Mouse (Mus musculus): ENCODE data around the gene Arxes1. TPM values are rescaled to one million over a fixed set of nuclear protein-coding genes. Genes with fewer than 3 reads are reported as not detected.
"Not testable (repeated sequence)": the region's sequence is repeated elsewhere in the genome, so short reads cannot be mapped to it uniquely, and the experiment has no call there.

Arxes1 gene
- 1 to 10 TPM in 1 of 2 experiments, under 1 TPM in 1; 0.33 to 1.0 TPM for total RNA-seq (2021)
- long read RNA-seq, experiment 1, result 0 reads
- long read RNA-seq, experiment 2, result 0 reads

DNA sequence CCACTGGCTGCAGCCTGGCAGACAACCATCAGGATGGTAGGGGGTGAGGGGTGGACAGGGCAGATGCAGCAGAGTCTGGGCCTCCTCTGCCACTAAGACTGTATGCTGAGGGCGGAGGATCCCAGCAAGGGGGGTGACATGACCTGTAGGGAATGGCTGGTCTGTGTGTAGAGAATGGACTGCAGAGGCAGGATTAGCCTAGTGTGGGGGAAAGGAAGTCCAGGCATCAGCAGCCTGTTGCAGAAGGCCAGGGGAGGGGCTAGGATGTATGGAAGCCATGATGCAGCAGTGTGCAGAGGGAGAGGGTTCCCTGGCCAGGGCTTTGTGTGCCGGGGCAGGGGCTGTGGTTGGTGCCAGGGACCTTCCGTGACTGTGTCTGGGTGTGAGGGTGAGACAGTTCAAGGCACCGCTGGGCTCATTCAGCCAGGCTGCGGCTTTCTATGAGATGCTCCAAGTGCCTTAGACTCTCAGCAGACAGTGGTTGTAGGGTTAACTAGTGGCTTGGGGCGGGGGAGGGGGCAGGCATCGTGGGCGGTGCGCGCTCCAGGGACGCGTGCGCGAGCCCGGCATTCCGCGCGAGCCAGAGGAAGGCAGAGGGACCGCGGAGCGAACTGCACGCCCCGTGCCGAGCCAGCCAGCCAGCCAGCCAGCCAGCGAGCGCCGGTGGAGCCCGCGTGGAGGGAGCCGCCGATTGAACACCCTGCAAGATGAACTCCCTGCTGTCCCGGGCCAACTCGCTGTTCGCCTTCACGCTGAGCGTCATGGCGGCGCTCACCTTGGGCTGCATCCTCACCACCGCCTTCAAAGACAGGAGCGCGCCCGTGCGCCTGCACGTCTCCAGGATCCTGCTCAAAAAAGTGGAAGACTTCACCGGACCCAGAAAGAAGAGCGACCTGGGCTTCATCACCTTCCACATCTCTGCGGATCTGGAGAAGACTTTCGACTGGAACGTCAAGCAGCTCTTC is at the start of gene Arxes1:
Arxes1 (plus strand) TSS at position 569 of the 965 bp plus-strand sequence.
- peak; percentile 15 for DNase-seq
- intact Hi-C loops (cut with DNase I; ENCODE audit: low total_unique reads), result not testable (repeated sequence)

DNA sequence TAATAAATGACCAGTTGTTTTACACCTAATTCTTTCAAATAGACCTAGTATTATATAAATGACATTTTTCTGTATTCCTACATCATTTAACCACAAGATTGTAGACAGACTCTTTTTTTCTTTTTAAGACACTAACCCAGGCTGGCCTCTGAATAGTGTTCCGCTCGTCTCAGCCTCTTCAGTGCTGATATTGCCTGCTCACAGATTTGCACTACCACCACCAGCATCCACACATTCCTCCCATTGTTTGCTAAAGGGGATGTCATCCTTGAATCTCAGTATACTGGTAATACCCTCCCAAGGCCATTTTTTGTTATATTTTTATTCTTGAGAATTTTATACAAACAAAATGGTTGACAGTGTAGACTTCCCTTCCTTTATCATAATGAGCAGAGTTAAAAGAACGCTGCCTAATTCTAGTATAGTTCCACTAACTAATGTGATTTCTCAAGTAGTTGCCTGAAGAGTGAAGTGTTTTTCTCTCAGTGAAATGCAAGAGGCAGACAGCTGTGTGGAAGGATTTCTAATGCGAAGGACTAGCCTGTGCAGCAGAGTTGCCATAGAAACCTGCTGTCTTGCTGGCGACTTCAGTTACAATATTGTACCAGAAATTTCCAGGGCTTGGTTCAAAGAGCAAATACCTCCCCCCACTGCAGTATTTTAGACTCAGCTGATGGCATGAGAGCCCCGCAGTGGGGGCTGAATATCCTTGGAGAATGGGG is 48.5 kb upstream of the Arxes1 start:
- no peak for DNase-seq
- intact Hi-C loops (cut with DNase I; ENCODE audit: low total_unique reads), result no loop called here

DNA sequence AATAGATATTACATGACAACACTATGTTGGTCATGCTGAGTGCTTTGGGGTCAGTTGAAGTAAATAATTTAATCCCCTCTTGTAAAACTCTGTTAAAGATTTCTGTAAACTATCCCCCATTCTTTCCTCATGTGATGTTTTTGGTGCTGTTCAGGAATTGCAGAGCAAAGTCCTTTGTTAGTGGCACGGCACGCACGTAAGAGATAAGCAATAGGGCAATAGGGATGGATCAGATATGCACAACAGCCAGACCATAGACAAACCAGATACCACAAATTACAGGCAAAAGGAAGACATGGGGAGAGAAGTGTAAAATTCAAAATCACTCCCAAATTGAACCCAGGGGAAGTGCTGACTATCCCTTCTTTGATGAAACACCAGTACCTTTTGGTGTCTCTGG is 46.9 kb upstream of the Arxes1 start:
- DNase-seq, result no peak
- intact Hi-C loops (cut with DNase I; ENCODE audit: low total_unique reads), result no loop called here

DNA sequence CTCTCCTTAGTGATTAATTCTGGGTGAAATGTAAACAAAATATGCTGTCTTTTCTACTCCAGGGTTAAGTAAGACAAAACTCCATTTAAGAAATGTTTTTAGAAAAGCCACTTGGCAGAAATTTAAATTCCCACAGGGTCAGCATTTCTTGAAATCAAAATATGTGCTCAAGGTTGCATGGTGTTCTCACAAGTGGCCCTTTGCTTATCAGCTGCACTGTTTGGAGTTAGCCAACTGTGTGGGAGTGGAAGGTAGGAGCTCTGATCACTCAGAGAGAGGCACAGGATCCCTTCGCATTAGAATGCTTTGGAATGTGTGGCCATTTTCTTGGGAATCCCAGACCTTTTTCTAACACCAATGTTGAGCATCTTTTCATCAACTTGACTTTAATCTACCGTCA is 42.5 kb upstream of the Arxes1 start:
- DNase-seq, result no peak
- intact Hi-C loops (cut with DNase I; ENCODE audit: low total_unique reads), result no loop called here

DNA sequence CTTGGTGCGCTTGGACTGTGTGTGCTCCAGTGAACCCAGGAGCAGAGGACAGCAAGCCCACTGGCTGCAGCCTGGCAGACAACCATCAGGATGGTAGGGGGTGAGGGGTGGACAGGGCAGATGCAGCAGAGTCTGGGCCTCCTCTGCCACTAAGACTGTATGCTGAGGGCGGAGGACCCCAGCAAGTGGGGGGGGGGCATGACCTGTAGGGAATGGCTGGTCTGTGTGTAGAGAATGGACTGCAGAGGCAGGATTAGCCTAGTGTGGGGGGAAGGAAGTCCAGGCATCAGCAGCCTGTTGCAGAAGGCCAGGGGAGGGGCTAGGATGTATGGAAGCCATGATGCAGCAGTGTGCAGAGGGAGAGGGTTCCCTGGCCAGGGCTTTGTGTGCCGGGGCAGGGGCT is 40.0 kb upstream of the Arxes1 start:
- intact Hi-C loops (cut with DNase I; ENCODE audit: low total_unique reads); DNase-seq: not testable (repeated sequence)

DNA sequence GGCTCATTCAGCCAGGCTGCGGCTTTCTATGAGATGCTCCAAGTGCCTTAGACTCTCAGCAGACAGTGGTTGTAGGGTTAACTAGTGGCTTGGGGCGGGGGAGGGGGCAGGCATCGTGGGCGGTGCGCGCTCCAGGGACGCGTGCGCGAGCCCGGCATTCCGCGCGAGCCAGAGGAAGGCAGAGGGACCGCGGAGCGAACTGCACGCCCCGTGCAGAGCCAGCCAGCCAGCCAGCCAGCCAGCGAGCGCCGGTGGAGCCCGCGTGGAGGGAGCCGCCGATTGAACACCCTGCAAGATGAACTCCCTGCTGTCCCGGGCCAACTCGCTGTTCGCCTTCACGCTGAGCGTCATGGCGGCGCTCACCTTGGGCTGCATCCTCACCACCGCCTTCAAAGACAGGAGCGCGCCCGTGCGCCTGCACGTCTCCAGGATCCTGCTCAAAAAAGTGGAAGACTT is 39.5 kb upstream of the Arxes1 start, which contains the start of gene Arxes2:
Arxes2 (plus strand) TSS at position 161 of the 456 bp plus-strand sequence.
- intact Hi-C loops (cut with DNase I; ENCODE audit: low total_unique reads); DNase-seq: not testable (repeated sequence)

DNA sequence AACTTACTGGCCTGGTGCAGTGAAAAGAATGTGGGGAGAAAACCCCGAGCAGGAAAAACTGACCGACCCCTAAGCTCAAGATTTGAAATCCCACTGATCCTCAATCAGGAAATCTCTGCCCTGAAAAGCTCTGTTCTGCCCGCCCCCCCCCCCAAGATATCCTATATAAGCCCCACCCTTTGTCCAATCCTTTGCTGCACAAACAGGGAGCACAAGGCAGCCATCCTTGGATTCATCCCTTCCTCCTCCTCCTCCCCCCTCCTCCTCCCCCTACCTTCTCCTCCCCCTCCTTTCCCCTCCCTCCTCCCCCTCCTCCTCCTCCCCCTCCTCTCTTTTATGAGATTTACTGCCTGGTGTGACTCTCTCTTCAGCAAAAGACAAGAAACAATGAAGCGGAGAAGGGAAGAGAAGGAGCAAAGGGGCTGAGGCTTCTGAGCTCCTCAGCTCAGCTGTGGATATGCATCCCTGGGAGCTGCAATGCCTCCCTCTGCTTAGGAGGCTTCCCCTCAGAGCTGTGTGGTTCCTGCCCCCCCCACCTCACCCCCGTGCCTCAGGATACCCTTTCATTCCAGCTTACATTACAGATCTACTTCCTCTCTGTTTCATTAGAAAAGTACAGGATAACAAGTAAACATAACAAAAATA is 25.8 kb upstream of the Arxes1 start:
- intact Hi-C loops (cut with DNase I; ENCODE audit: low total_unique reads), result no loop called here
- DNase-seq, result no peak

DNA sequence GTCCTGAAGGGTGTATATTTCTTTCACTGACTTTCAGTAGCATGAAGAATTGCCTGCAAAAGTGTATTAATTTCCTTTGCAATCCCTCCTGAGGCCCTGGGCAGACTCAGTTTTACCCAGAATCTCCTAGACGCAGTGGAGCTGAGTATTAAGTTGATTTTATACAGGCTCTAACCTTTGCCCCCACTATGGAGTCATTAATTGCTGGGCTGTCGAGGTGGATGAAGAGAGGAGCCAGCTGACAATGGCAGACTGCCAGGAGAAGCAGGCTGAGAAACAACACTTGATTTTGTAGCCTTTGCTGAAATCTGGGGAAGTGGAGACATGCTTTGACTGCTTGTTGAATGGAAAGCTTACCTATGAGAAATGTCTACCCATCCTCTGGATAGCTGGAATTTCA is 18.8 kb upstream of the Arxes1 start:
- intact Hi-C loops (cut with DNase I; ENCODE audit: low total_unique reads), result no loop called here
- no peak for DNase-seq

DNA sequence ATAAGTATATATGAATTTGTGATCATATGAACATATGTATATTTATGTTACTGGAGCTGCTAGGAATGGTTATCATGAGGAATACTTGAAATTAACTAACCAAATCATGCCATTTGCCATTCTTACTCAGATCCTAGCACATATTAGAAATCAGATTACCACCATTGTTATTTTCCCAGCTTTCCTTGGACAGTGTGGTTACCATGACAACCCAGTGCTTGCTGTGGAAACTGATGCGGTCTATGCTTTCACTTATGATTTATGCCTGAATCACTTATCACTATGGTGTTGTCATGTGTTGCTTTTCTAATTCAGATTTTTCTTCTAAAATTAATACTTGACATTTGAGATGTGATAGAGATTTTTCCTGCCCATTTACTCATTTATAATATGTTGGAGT is 2.8 kb upstream of the Arxes1 start:
- no peak for DNase-seq
- intact Hi-C loops (cut with DNase I; ENCODE audit: low total_unique reads), result no loop called here

DNA sequence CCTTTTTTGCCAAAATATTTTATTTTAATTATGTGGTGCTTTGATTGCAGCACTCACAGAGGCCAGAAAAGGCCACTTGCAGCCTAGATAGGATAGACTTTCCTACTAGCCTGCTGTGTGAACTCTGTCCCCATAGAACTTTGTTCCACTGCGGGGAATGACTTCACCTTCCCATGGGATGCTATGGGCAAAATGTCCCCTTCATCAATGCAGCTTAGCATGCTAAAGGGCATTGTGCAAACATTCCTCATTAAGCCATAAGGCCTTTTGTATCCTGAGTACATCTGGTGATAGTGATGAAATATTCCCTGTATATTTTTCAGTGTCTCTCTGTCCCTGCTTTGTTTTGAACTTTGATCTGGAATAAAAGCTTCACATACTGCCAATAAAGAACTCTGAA is 10.6 kb downstream of the Arxes1 start:
- DNase-seq, result no peak
- intact Hi-C loops (cut with DNase I; ENCODE audit: low total_unique reads), result loop anchor here (10.0 kb wide), 1 partner anchor 261 kb away; no protein-coding TSS in a partner anchor

DNA sequence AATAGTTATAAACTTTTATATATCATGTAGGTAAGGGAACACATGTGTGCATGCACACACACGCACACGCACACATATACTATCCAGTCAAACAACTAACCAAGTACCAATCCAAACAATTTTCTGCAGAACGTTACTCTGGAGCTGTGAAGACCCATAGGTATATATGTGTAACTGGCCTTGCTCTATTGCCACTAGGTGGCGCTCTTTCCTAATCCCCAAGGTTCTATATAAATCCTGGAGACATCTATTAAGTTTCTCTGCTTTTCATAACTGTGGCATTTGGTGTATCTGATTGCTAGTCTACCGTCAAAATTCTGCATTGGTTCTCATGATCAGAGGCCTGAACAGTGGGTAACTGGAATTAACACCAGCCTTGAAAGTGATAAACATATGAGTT is 14.4 kb downstream of the Arxes1 start:
- intact Hi-C loops (cut with DNase I; ENCODE audit: low total_unique reads), result loop anchor here (5.0 to 10.0 kb wide), 2 partner anchors 257 to 275 kb away; no protein-coding TSS in a partner anchor
- peak; percentile 19 for DNase-seq

DNA sequence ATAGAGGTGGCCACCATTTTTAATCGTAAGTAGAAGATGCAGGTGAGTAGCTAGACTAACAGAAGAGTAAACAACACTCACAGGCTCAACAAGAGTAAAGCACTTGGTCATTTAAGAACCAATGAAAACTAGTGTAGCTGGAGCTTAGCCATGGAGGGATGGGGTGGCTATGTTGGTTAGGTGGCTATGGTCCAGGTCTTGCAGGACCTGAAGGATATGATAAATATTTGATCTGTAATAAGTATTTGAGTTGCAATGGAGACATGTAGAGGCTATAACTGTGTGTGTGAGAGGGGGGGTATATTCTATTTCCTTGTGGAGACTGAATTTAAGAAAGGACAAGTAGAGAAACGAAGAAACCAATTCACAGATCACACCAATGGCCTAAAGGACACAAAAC is 18.1 kb downstream of the Arxes1 start:
- no peak for DNase-seq
- intact Hi-C loops (cut with DNase I; ENCODE audit: low total_unique reads), result no loop called here

DNA sequence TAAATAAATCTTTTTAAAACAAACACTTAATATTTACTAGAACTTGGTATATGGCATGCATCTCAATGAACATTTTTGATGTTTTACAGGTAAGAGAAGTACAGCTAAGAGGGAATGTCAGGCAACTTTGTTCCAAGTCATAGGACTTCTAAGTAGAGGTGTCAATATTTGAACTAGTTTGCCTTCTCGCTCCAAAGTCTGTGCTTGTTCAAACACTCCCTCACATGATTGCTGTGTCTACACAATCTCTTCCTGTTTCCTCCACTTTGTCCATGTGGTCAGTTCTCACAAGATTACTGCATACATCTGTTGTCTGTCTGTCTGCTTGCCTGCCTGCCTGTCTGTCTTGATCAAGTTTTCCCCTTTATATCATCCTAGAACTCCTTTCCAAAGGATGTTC is 27.5 kb downstream of the Arxes1 start:
- intact Hi-C loops (cut with DNase I; ENCODE audit: low total_unique reads), result no loop called here
- no peak for DNase-seq

DNA sequence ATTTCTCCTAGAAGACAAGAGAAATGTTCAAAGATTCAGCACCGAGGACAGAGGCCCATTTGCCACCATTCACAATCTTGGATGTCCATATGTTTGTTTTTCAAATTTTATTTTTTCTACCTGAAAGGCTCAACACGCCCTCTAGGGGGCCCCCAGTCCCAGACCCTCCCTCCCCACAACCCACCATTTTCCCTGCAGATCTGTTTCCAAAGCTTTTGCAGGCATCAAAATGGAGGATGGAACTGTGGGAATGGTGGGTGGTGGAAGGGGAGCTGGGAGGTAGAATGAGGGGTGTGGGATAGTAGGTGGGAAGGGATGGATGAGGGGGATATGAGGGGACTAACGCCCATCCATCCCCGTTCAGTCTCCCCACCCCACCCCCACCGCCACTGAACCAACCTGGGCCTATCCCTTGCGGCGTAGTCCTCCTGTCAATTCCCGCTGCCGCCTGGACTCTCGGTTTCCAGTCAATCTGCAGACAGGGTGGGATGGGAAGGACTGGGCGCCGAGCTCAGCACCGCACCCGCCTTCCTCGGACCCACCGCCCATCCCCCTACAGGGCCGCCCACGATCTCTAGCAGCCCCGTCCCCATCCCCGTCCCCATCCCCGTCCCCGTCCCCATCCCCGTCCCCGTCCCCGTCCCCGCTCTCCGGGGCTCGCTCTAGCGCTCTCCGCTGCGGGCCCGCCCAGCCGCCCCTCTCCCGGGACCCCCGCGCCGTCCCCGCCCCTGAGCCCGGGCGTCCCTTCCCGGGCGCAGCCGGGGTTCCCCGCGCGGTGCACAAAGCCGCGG is 34.2 kb downstream of the Arxes1 start:
- intact Hi-C loops (cut with DNase I; ENCODE audit: low total_unique reads); DNase-seq: not testable (repeated sequence)

DNA sequence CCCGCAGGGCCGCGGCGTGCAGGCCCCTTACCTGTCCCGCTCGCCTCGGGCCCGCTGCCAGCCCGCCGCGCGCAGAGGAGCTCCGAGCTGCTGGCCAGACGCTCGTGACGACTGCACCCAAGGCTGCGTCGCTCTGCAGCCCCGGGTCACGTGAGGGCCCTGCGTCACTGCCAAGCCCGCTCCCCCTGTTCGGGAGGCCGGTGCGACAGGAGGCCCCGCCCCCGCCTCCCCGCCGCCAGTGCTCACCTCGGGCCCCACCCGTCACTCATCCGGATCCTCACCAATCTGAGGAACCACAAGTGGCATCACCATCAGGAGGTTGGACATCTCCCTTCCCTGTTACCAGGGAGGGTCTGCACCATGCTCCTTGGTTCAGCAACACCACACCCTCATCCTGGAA is 34.9 kb downstream of the Arxes1 start, which contains the start of gene Bex2:
Bex2 (minus strand) TSS at position 217 of the 400 bp plus-strand sequence.
- DNase-seq; intact Hi-C loops (cut with DNase I; ENCODE audit: low total_unique reads): not testable (repeated sequence)
